Mouse (Mus musculus): Measurements from ENCODE around the gene Trak1.
"Not testable (repeated sequence)": the region's sequence is repeated elsewhere in the genome, so short reads cannot be mapped to it uniquely, and the experiment has no call there.

Gene Trak1

DNA sequence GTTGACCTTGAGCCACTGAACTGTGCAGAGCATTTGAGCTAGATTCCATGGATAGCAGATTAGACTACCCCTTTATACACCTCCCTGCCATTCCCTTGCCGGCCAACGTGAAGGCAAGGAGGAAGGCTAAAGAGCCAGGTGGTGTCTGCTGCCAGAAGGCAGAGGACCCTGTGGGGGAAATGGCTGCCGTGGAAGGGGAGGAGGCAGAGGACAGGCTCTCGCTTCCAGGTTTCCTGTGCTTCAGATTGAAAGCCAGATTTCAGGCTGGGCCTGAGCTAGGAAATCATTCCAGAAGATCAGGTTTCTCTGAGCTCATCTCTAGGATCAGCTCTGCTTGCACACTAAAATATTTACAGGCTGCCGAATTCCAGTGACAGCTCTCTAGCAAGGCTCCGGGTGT, 133.1 kb downstream of the Trak1 start:
- no peak for DNase-seq (ENCODE audit: low read depth, low spot score)

DNA sequence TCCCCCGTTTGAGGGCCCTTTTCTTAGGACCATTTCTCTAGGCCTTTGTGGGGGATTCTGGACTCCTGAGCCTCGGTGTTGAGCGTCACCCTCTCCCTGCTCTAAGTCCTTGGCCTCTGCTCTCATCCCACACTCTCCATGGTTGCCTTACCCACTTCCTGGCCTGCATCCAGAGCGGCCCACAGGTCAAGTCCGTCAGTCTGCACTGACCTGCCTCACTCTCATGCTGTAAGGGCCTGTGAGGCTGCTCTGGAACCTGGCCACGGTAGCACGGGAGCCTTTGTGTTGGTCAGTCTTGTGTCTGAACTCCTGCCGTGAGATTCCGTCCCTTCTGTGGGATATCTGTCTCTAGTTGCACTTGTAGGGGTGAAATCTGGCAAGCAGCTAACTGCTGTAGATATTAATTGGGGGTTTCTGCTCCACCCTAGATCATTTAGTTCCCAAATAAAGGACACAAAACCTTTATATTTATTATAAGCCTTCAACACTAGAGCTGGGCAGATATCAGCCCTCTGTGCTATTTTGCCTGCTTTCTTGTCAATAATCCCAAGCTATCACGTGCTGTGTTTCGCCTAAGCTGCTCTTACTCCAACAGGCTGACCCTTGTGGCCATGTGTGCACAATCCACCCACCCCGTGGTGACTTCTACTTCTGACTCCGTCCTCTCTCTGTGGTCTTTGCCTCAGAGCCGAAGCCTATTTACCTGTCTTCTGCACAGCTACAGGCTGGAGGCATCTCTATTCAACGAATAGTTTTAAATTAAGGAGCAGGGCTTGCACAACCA, 136.6 kb downstream of the Trak1 start:
- no peak for DNase-seq (ENCODE audit: low read depth, low spot score)

DNA sequence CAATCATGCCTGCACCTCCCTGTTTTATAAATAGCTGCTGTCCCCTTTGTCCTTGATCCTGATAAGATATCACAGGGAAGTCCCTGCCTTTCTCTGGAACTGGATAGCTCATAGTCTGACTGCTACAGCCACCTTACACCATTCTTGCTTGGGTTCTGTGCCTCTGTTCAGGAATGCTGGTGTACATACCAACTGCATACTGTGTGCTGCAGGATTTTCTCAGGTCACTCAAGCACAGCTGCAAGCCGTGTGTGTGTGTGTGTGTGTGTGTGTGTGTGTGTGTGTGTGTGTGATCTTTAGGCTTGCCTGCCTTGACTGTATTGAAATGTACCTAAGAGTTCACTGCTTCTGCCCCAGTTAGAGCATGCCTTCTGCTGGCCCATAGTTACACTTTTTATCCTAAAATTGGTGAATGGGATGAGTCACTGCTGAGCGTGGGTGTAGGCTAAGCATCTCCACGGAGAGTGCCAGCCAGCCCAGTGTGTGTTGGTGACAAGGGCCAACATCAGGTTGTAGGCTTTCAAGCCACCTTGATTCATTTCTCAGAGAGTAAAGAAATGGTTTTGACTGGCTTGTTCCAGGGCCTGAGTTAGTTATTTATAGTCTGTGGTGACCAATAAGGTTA, 138.1 kb downstream of the Trak1 start:
- no peak for DNase-seq (ENCODE audit: low read depth, low spot score)

DNA sequence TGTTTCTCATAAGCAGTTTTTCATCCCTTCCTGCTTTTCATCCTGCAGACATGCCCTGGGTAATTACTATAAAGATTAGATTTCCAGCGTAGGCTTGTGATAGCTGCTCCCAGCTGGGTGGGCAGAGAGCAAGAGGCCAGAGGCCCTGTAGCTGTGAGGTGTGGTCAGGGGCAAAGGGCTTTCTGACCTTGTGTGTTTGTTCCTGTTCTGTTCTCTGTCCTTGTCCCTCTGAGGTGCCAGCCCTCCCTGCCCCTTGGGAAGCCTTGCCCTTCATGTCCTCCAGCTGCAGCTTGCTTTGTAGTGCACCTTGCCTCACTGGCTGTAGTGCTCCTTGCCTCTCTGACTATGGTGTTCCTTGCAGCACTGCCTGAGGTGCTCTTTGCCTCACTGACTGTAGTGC, 139.2 kb downstream of the Trak1 start:
- no peak for DNase-seq (ENCODE audit: low read depth, low spot score)

DNA sequence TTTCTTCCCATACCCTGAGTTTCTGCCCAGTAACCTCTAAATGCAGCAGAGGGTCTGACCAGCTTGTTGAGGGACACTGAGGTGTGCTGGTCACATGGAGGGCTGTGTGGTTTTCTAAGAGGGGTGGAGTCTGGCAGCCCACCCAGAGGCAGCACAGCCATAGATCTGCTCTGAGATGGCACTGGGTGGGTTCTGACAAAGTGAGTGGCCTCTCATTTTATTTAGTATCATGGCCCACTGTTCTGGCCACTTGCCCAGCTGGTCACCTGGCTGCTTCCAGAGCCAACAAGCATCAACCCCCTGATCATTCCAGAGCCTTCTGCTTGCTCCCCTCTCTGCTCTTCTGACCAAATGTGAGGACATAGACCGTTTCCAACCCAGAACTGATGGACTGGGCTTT, 144.8 kb downstream of the Trak1 start:
- DNase-seq (ENCODE audit: low read depth, low spot score): no peak

GRCm38 (mm10) chr9:121443696-121444366, 146.5 kb downstream of the Trak1 start:
- DNase-seq (ENCODE audit: low read depth, low spot score): no peak

DNA sequence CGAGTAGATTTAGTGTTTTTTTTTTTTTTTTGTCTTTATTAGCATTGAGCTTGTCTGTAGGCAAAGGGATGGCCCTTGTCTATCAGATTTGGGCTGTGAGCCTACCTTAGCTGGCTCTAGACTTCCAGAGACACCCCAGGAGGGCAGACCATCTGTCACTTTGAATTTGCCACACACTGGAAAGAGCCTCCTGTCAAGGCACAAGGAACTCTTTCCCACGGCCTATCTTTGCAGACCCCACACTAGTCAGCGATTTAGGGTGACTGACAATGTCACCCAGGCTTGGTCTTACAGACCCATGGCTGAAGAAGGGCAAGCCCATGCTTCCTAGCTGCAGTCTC, 147.0 kb downstream of the Trak1 start:
- DNase-seq (ENCODE audit: low read depth, low spot score): no peak

GRCm38 (mm10) chr9:121445364-121445763, 148.1 kb downstream of the Trak1 start:
- DNase-seq (ENCODE audit: low read depth, low spot score): no peak

- no peak for DNase-seq (ENCODE audit: low read depth, low spot score)
These were observed 149.1 kb downstream of the Trak1 start for GRCm38 (mm10) chr9:121446431-121446831.

DNA sequence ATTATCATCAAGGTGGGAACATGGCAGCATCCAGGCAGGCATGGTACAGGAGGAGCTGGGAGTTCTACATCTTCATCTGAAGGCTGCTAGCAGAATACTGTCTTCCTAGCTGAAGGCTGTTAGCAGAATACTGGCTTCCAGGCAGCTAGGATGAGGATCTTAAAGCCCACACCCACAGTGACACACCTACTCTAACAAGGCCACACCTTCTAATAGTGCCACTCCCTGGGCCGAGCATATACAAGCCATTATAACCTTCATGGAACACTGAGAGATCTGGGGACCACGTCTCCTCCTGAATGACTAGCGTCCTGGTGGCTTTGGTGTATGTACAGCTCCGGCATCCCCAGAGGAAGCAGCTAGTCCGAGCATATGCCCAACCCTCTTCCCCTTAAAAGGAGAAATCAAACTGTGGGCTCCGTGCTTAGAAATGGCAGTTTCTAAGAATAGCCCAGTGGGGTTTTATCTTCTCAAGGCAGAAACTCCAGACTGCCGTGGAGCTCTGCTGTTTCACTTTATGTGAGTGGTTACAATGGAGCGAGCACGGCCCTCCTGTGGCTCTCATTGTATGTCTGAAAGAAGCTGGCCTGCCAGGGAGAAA, 155.1 kb downstream of the Trak1 start:
- DNase-seq (ENCODE audit: low read depth, low spot score): not testable (repeated sequence)

DNA sequence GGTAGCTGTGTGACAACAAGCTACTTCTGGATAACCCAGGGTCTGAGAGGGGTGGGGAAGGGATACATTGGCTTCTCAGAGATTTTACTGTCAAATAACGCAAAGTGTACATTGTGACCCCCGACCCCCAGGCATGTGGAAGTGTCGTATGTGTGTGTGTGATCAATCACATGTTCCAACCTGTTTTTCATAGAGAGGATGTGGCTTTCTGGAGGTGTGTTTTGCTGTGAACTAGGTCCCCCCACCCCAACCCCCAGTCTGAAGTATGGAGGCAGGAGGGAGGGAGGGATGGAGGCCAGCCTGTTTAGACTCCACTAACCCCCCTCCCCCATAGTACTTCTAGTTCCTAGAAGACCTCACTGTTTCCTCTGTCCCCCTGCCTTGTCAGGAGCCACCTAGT, 157.6 kb downstream of the Trak1 start:
- DNase-seq (ENCODE audit: low read depth, low spot score): no peak

- DNase-seq (ENCODE audit: low read depth, low spot score): no peak
These were observed 159.6 kb downstream of the Trak1 start for GRCm38 (mm10) chr9:121456739-121457515.

GRCm38 (mm10) chr9:121458466-121458865, 161.2 kb downstream of the Trak1 start:
- DNase-seq (ENCODE audit: low read depth, low spot score): peak; percentile 36

DNA sequence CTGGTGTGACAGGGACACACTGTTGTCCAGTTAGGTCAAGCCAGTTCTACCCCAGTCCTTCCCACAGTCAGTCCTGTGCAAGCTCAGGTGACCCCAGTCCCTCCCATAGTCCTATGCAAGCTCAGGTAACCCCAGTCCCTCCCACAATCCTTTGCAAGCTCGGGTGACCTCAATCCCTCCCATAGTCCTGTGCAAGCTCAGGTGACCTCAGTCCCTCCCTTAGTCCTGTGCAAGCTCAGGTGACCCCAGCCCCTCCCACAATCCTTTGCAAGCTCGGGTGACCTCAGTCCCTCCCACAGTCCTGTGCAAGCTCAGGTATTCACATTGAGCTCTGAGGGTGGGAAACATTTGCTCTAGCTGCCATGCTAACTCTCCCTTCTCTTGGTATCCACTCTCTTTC, 162.6 kb downstream of the Trak1 start:
- no peak for DNase-seq (ENCODE audit: low read depth, low spot score)

DNA sequence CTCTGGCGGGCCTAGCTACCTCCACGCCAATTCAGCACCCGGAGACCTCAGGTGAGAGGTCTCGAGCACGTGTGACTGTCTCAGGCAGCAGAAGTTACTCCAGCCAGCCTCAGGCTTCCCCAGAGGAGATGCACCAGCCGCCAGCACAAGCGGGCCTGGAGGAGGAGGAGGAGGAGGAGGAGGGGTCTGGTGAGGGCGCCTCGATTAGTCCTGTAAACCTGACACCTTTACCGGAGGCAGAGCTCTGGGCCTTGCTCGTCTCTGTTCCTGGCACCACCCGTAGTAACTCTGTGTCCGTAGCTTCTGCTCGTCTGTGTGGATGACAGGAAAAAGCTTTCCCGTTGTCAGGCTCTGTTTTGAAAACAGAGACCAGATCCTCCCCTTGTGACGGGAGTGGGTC, 163.2 kb downstream of the Trak1 start:
- DNase-seq (ENCODE audit: low read depth, low spot score): no peak

DNA sequence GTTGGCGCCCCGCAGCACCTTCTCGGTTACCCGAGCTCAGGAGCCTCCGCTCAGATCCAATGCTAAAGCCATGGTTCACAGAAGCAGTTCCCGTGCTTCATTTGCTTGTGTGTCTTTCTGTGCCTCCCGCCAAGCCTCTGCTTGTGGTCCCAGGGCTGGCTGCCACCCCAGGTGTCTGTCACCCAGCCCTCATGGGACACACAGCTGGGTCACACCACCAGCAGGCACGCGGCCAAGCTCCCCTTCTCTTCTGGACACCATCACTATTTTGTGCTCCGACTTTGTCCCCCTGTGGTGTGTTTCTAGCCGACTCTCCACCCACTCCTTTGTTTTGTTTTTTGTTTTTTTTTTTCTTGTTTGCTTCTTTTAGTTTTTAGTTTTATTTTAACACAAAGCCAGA, 170.2 kb downstream of the Trak1 start:
- DNase-seq (ENCODE audit: low read depth, low spot score): no peak

DNA sequence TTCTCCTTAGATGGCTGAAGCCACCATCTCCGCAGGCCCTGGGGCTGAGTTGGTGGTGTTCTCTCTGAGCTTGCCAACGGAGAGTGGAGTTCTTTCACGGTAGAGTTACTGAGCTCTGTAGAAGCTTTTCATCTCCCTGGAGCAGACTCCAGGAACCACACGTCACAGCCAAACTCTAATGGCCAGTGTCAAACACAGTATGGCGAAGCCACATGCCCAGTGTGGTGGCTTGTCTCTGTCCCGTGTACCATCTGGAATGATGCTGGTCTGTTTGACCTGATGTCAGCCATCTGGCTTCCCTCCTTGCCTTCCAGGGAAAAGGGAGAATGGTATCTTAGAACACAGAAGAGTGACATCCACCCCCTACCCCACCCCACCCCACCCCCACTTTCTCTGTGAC, 172.4 kb downstream of the Trak1 start:
- no peak for DNase-seq (ENCODE audit: low read depth, low spot score)

DNA sequence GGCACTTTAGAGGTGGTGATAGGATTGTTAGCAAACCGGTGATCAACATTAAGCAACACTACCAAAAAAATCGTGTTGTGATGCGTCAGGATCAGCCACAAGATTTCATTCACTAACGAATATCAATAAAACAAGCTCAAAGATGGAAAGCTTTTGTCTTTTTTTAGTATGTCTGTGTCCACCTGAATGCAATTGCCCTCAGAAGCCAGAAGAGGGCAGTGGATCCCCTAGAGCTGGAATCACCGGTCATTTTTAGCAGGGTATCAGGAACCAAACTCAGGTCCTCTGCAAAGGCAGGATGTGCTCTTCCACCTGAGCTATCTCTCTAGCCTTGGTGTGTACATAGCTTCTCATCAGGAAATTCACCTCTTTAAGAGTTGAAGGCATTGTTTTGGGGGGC, 177.5 kb downstream of the Trak1 start:
- DNase-seq (ENCODE audit: low read depth, low spot score): no peak

GRCm38 (mm10) chr9:121475488-121476452, 178.5 kb downstream of the Trak1 start:
- no peak for DNase-seq (ENCODE audit: low read depth, low spot score)

GRCm38 (mm10) chr9:121477305-121477911, 180.1 kb downstream of the Trak1 start:
- DNase-seq (ENCODE audit: low read depth, low spot score): peak; percentile 67

Data from embryo, embryonic 11.5 days (tissue).